Mouse (Mus musculus) forebrain, embryonic 14.5 days (tissue): ENCODE data around the gene 4933405L10Rik. TPM values are rescaled to one million over a fixed set of nuclear protein-coding genes. Genes with fewer than 3 reads are reported as not detected.
A peak's percentile ranks its signal among the peaks of the same experiment; 100 is the strongest.

Source experiments
- ATAC-seq: fragments of 200-750 bp; cut with Nextera tagmentation; 2 replicates; pipeline ENCODE4 v1.8.0; 2017; ENCODE audit warnings: mild to moderate bottlenecking, moderate library complexity
- DNase-seq: peaks from one replicate; pipeline ENCODE4 v3.0.0-alpha.2; 2015; ENCODE audit warnings: low spot score
- H3K27ac ChIP-seq: fragments of 300-500 bp; sonication (generic); 2 replicates; pipeline ENCODE4 v1.5.1; 2014; ENCODE audit warnings: low read depth, mild to moderate bottlenecking, control low read depth, low read length, moderate library complexity
- H3K27me3 ChIP-seq: fragments of 300-500 bp; sonication (generic); replicated peaks from 2 replicates; pipeline ENCODE4 v1.6.1; 2014; ENCODE audit warnings: low read length, control low read depth, mixed read lengths; ENCODE audit not compliant: control insufficient read depth, insufficient read depth
- H3K36me3 ChIP-seq: fragments of 300-500 bp; sonication (generic); 2 replicates; pipeline ENCODE4 v1.6.1; 2014; ENCODE audit warnings: low read length, control low read depth; ENCODE audit not compliant: control insufficient read depth, insufficient read depth
- H3K4me1 ChIP-seq: fragments of 300-500 bp; sonication (generic); 2 replicates; pipeline ENCODE4 v1.6.1; 2014; ENCODE audit warnings: antibody characterized with exemption, low read length, control low read depth; ENCODE audit not compliant: control insufficient read depth, insufficient read depth
- H3K4me2 ChIP-seq: fragments of 300-500 bp; sonication (generic); 2 replicates; pipeline ENCODE4 v1.6.1; 2014; ENCODE audit warnings: mild to moderate bottlenecking, control low read depth, low read length
- H3K4me3 ChIP-seq: fragments of 300-500 bp; sonication (generic); 2 replicates; pipeline ENCODE4 v1.5.1; 2014; ENCODE audit warnings: low read depth, low read length, control low read depth
- H3K9ac ChIP-seq: fragments of 300-500 bp; sonication (generic); 2 replicates; pipeline ENCODE4 v1.6.1; 2014; ENCODE audit warnings: mild to moderate bottlenecking, low read length, control low read depth, moderate library complexity
- H3K9me3 ChIP-seq: fragments of 300-500 bp; sonication (generic); replicated peaks from 2 replicates; pipeline ENCODE4 v1.6.1; 2016; ENCODE audit warnings: low read length, control low read depth, mixed read lengths; ENCODE audit not compliant: control insufficient read depth
- WGBS: fragments of 180-500 bp; shearing (Covaris S2); extraction: QIAGEN DNeasy Blood & Tissue Kit; methylation state at CpG from one replicate; pipeline ENCODE4 v1.1.7; 2014; 5-methylcytosine and 5-hydroxymethylcytosine counted together
- polyA plus RNA-seq: library from polyadenylated mRNA; unstranded; fragments of >200 nt; fragmentation: Nextera tagmentation; extraction: Ambion mirVana; gene quantifications from 2 replicates; pipeline ENCODE4 v1.2.1, GENCODE M21; 2014

The 4933405L10Rik gene
- polyA plus RNA-seq, 1 experiment from 2014 or later: 0.34 TPM

GRCm38 (mm10) chr8:105698734-105699133 lies 8.7 kb upstream of the 4933405L10Rik start:
- no peaks in the 10 kb centered on the region for H3K27me3 ChIP-seq
- H3K4me1 ChIP-seq: peaks cover 19% of the 10 kb centered on the region
- H3K9ac ChIP-seq: no peak overlapping the region
- no peak overlapping the region for H3K4me3 ChIP-seq
- no peak overlapping the region for H3K4me2 ChIP-seq
- no peaks in the 10 kb centered on the region for H3K9me3 ChIP-seq
- H3K27ac ChIP-seq: no peak overlapping the region
- WGBS: 90% methylated on average over 5 of the region's 5 CpGs
- DNase-seq (no peak), ATAC-seq (no peak)
- H3K36me3 ChIP-seq: peaks cover 50% of the 10 kb centered on the region

DNA sequence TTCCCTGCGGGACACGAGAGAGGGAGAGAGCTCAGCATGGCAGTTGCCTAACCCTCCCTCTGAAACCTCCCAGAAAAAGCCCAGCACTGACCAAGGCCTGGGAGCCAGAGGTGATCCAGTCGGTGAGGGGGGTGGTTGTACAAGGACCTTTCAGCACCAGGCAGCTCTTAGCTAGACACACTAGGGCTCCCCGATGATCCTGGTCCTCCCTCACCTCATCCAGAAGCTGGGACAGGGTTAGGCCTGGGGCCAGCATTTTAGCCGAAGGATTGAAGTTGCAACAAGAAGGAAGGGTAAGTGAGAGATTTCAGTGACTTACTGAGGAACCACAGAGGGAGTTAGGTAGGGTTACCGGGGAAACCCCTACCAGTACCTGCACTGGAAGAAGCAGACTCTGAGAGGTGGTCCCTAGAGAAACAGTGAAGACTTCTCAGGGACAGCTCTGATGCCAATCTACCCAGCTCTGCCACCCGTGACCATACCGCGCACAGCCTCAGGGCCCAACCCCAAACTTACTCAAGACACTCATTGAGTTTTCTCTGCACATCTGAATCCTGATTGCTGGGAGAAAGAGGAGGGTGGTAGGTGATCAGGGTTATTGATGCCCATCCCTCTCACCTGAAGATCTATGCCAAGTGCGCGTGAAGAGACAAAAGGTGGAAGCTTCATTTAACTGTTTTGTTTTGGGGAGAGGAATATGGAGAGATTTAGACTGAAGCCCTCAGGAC lies 7.8 kb upstream of the 4933405L10Rik start:
- no peak overlapping the region for H3K27ac ChIP-seq
- peak overlapping the region; percentile 97 for H3K4me2 ChIP-seq
- ATAC-seq (no peak), DNase-seq (no peak)
- H3K4me1 ChIP-seq: peaks cover 13% of the 10 kb centered on the region
- H3K27me3 ChIP-seq: no peaks in the 10 kb centered on the region
- 90% methylated on average over 11 of the region's 11 CpGs for WGBS
- no peaks in the 10 kb centered on the region for H3K9me3 ChIP-seq
- peak overlapping the region; percentile 76 for H3K9ac ChIP-seq
- peak overlapping the region; percentile 65 for H3K4me3 ChIP-seq
- peaks cover 56% of the 10 kb centered on the region for H3K36me3 ChIP-seq

GRCm38 (mm10) chr8:105700566-105700965 lies 6.9 kb upstream of the 4933405L10Rik start:
- no peak for DNase-seq
- Histone ChIP-seq H3K36me3 (peaks cover 56% of the 10 kb centered on the region), H3K4me2 (peak overlapping the region; percentile 97), H3K9ac (peak overlapping the region; percentile 76), H3K4me3 (peak overlapping the region; percentile 65), H3K27me3 (no peaks in the 10 kb centered on the region), H3K9me3 (no peaks in the 10 kb centered on the region), H3K4me1 (peaks cover 13% of the 10 kb centered on the region), H3K27ac (peak overlapping the region; percentile 89; the same call in 1 of the 2 replicates)
- WGBS: 0% methylated on average over 21 of the region's 21 CpGs
- peak; percentile 56 for ATAC-seq

GRCm38 (mm10) chr8:105700966-105701824 lies 6.3 kb upstream of the 4933405L10Rik start, which contains the start of the genes Acd and Pard6a:
Gene Acd, minus strand, starts transcription at chr8:105701102.
Gene Pard6a, plus strand, starts transcription at chr8:105701148.
- peaks cover 13% of the 10 kb centered on the region for H3K4me1 ChIP-seq
- WGBS: under 1% methylated on average over 60 of the region's 60 CpGs
- H3K4me2 ChIP-seq: peak within 1 kb of the TSS; percentile 97
- peak within 1 kb of the TSS; percentile 76 for H3K9ac ChIP-seq
- H3K9me3 ChIP-seq: no peaks in the 10 kb centered on the region
- DNase-seq (peak; percentile 97), ATAC-seq (peak; percentile 83)
- peak within 1 kb of the TSS; percentile 65 for H3K4me3 ChIP-seq
- peak within 1 kb of the TSS; percentile 89 for H3K27ac ChIP-seq
- H3K27me3 ChIP-seq: no peaks in the 10 kb centered on the region
- H3K36me3 ChIP-seq: peaks cover 50% of the 10 kb centered on the region

GRCm38 (mm10) chr8:105702001-105702401 lies 5.5 kb upstream of the 4933405L10Rik start:
- 30% methylated on average over 18 of the region's 18 CpGs for WGBS

GRCm38 (mm10) chr8:105702731-105703415 lies 4.6 kb upstream of the 4933405L10Rik start:
- Histone ChIP-seq H3K4me3 (no peak overlapping the region), H3K36me3 (peaks cover 33% of the 10 kb centered on the region), H3K27me3 (no peaks in the 10 kb centered on the region), H3K4me2 (no peak overlapping the region), H3K9ac (no peak overlapping the region), H3K27ac (no peak overlapping the region), H3K4me1 (peaks cover 21% of the 10 kb centered on the region), H3K9me3 (no peaks in the 10 kb centered on the region)
- ATAC-seq (no peak), DNase-seq (no peak)
- WGBS: 93% methylated on average over 24 of the region's 24 CpGs

More at GRCm38 (mm10) chr8:105702001-105702401, 5.5 kb upstream of the 4933405L10Rik start:
- Histone ChIP-seq H3K9ac (peak overlapping the region; percentile 76), H3K27me3 (no peaks in the 10 kb centered on the region), H3K36me3 (peaks cover 42% of the 10 kb centered on the region), H3K27ac (peak overlapping the region; percentile 89), H3K9me3 (no peaks in the 10 kb centered on the region), H3K4me1 (peaks cover 15% of the 10 kb centered on the region), H3K4me2 (peak overlapping the region; percentile 97), H3K4me3 (peak overlapping the region; percentile 65)
- no peak for DNase-seq
- ATAC-seq: peak; percentile 6; the same call in 1 of the 2 replicates

DNA sequence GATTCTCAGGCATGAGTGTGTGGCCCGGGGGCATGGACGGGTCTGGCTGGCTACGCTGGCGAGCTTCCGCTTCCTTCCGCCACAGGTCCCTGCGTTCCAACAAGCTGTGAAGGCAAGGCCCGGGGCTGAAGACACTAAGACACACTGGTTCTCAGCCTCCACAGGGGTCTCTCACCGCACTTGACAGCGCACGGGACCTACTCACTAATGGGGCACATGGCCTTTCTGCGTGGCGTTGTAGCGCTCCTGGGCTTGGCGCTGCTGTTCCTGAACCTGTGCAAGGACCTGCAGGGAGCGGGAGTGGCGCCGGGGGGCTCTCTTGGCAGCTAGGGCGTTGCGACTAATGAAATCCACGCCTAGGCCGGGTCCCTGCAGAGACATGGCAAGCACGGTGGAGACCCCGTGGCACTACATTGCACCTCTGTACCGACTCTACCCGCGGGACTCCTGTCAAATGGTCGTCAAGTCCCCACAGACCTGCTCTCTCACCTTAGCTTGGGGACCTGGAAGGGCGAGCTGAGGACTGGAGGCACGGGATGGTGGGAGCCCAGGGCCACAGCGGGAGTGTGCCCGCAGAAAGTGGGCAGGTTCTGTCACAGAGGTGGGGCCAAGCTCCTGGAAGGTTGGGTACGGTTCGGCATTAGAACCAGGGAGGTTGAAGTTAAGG lies 3.2 kb upstream of the 4933405L10Rik start:
- Histone ChIP-seq H3K36me3 (peaks cover 22% of the 10 kb centered on the region), H3K4me3 (no peak overlapping the region), H3K9ac (no peak overlapping the region), H3K9me3 (no peaks in the 10 kb centered on the region), H3K27me3 (no peaks in the 10 kb centered on the region), H3K4me2 (no peak overlapping the region), H3K4me1 (peaks cover 21% of the 10 kb centered on the region), H3K27ac (no peak overlapping the region)
- DNase-seq (no peak), ATAC-seq (no peak)
- WGBS: 94% methylated on average over 34 of the region's 34 CpGs

GRCm38 (mm10) chr8:105704955-105705354 lies 2.5 kb upstream of the 4933405L10Rik start:
- H3K4me3 ChIP-seq: no peak overlapping the region
- H3K9ac ChIP-seq: no peak overlapping the region
- DNase-seq (no peak), ATAC-seq (no peak)
- H3K27me3 ChIP-seq: no peaks in the 10 kb centered on the region
- WGBS: 91% methylated on average over 6 of the region's 6 CpGs
- H3K27ac ChIP-seq: no peak overlapping the region
- peaks cover 17% of the 10 kb centered on the region for H3K4me1 ChIP-seq
- no peaks in the 10 kb centered on the region for H3K9me3 ChIP-seq
- no peak overlapping the region for H3K4me2 ChIP-seq
- peaks cover 19% of the 10 kb centered on the region for H3K36me3 ChIP-seq
